Mouse (Mus musculus) kidney, adult 18-20 months (tissue): ENCODE results near the gene Kcnb1.
A peak's percentile ranks its signal among the peaks of the same experiment; 100 is the strongest.

Source experiments
- DNase-seq: peaks from one replicate; pipeline ENCODE4 v3.0.0; 2021

The Kcnb1 gene

DNA sequence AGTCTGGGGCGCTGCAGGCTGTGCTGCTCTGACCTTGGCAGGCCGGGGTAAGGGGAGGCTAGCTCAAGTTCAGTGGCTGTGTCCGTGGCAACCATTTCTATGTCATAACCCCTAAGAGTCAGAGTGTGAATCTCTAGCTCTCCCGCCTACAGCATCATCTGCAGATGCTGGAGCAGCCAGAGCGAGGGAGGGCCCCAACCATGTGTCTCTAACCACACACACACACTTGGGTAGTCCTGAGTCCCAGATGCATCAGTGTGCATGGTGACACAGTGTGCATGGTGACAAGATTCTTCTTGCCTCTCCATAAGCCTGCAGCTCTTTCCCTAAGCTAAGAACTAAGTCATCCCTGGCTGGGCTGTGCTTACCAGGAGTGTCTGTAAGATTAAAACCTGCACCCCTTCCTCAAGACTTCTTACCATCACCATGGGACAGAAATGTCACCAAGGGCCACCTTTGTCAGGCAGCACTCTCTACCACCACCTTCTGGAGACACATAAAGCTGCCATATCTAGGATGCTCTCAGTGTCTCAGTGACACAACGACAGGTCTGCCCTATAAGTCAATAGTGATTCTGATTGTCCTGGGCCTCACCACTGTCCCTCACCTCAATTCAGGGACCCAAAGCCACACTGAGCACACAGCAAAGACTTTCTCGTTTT lies 13.7 kb upstream of the Kcnb1 start:
- DNase-seq: no peak

GRCm38 (mm10) chr2:167201463-167202291 lies 11.7 kb upstream of the Kcnb1 start:
- peak; percentile 21 for DNase-seq

- DNase-seq: no peak
Observed at GRCm38 (mm10) chr2:167198660-167199427, 8.9 kb upstream of the Kcnb1 start.

DNA sequence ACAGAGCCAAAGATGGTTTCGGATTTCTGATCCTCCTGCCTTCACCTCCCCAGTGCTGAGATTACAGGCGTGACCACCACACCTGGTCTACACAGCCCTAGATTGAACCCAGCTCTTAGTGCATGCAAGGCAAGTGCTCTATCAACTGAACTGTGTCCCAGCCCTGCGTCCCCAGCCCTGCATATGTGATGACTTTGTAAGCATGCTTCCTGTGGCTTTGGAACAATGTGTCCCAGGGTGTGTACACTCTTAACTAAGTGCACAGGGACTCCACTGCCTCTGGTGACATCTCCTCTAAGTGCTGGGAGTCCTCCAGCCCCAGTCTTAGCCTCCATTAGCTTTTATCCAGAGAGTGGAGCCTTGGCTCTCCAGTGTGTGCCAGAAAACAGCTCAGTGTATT lies 3.4 kb upstream of the Kcnb1 start:
- no peak for DNase-seq

GRCm38 (mm10) chr2:167189291-167190075 lies 472 bp downstream of the Kcnb1 start:
- peak; percentile 49 for DNase-seq

- DNase-seq: peak; percentile 88
Observed at GRCm38 (mm10) chr2:167188315-167189207, 1.4 kb downstream of the Kcnb1 start.

GRCm38 (mm10) chr2:167187119-167187518 lies 2.8 kb downstream of the Kcnb1 start:
- DNase-seq: no peak

- no peak for DNase-seq
Observed at GRCm38 (mm10) chr2:167186544-167186943, 3.4 kb downstream of the Kcnb1 start.

GRCm38 (mm10) chr2:167186003-167186402 lies 4.0 kb downstream of the Kcnb1 start:
- DNase-seq: no peak

GRCm38 (mm10) chr2:167185432-167185831 lies 4.5 kb downstream of the Kcnb1 start:
- no peak for DNase-seq

DNA sequence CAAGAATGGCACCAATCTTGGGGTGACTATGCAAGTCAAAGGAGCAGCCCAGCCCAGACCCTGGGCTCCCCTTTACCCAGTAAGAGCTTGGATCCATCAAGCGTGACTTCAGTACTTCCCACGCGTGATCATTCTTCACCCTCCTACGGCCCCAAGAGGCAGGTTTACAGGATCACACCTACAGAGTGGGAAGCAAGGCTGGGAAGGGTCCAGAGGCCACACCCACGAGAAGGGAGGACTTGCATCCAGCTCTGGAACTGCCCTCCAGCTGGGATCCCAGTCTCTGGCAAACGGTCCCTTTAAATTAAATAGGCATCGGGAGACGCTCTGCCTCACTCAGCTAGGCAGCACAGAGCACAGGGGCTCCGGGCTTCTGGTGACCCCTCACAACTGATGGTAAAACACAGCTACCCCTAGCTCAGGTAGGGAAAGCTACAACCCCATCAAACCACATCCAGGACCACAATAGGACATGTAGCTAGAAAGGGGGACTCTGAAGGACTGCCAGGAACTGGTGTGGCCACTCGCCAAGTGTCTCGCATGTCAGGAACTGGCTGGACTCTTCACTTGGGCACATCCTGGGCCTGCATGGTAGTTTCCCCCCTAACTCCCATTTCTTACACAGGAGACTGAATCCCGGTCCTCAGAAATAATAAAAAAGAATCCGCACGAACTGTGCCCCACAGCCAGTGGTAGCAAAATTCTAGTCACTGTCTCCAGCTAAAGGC lies 8.1 kb downstream of the Kcnb1 start:
- DNase-seq: no peak

GRCm38 (mm10) chr2:167181096-167181495 lies 8.9 kb downstream of the Kcnb1 start:
- no peak for DNase-seq

- DNase-seq: no peak
Observed at GRCm38 (mm10) chr2:167179301-167179700, 10.7 kb downstream of the Kcnb1 start.

- no peak for DNase-seq
Observed at GRCm38 (mm10) chr2:167177231-167177641, 12.7 kb downstream of the Kcnb1 start.

DNA sequence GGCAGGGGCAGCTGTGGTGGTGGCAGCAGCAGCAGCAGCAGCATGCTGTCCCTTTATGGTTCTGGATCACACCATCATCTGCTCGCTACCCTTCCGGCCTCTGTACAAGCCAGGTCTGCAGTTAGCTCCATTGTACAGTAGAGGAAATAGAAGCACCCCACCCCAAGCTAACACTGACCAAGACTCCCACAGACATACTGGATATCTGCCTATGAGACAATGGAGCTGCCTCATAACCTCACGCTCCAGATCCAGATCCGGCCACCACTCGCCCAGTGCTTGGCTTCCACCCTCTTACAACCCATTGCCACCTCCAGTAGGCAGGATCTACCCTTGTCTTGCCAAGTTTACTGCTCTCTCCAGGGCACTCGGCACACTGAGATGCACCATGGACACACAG lies 14.7 kb downstream of the Kcnb1 start:
- DNase-seq: no peak

GRCm38 (mm10) chr2:167173051-167173875 lies 16.7 kb downstream of the Kcnb1 start:
- no peak for DNase-seq

- no peak for DNase-seq
Observed at GRCm38 (mm10) chr2:167167515-167168212, 22.3 kb downstream of the Kcnb1 start.

GRCm38 (mm10) chr2:167163600-167163999 lies 26.4 kb downstream of the Kcnb1 start:
- no peak for DNase-seq

GRCm38 (mm10) chr2:167163134-167163533 lies 26.8 kb downstream of the Kcnb1 start:
- DNase-seq: no peak
